ENCODE assay signal across 23 mouse cellular contexts in the genomic region with DNA sequence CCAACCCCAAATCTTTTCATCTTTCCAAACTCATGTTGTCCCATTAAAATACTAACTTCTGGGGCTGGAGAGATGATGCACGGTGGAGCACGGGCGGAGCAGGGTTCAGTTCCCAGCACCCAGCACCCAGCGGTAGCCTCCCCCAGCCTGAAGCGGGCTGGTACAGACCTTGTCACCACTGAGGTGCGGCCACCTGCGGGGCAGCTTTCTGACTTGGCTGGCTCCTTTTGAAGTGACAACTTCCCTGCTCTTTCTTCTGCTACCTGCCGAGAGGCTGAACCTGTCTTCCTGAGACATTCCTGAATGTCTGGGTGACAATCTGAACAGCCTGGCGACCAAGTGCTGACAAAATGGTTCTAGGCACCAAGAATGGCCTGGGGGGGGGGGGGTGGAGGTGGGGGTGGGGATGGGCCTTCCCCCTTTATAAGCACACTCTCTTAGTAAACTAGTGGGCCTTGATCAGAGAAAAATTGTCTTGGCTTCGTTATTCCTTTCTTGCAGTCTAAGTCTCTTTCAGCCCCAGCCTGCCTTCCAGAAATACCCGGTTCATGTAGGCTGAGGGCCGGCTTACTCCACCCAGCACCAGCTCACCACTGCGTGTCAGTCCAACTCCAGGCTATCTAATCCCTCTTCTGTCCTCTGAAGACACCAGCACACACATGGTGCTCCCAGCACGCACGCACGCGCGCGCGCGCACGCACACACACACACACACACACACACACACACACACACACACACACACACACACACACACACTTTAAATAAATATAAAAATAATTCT. TPM values are rescaled to one million over a fixed set of nuclear protein-coding genes. Genes with fewer than 3 reads are reported as not detected.
A peak's percentile ranks its signal among the peaks of the same experiment; 100 is the strongest.
DNase-seq lines count a peak whose midpoint lies in the region; ATAC-seq and TF ChIP-seq lines count a peak whose summit lies in the region.
"Had no signal": no experiment of that assay in that cellular context is flagged by ENCODE, and none has a peak within 500 bp of the region (broad histone marks: within the 10 kb centered on the region; RNA-seq: fewer than 3 reads in every experiment).

No protein-coding gene starts in this region.

- 27% methylated on average over 22 of the region's 22 CpGs for WGBS in heart, embryonic 12.5 days
- 48% methylated on average over 22 of the region's 22 CpGs for WGBS in liver, embryonic 16.5 days (ENCODE audit: insufficient replicate concordance)

- TF ChIP-seq EP300 in ES-Bruce4 (IDR thresholded peaks at IDR 0.05; ENCODE audit: insufficient read depth, low read depth, low read length), result peak; percentile 67

- no peak for ATAC-seq in heart, embryonic 12.5 days (ENCODE audit: insufficient number of reproducible peaks, low FRiP score)
- ATAC-seq in liver, embryonic 16.5 days (ENCODE audit: low read depth), result no peak
- ATAC-seq: hindbrain, embryonic 16.5 days; intestine, postnatal 0 days; lung, postnatal 0 days; midbrain, embryonic 15.5 days had no signal

- peak overlapping the region; percentile 25 for H3K4me2 ChIP-seq in heart, embryonic 12.5 days
- H3K4me2 ChIP-seq in liver, embryonic 16.5 days (ENCODE audit: low read depth, low read length), result peak overlapping the region; percentile 89
- H3K4me2 ChIP-seq: embryonic facial prominence, embryonic 15.5 days; midbrain, embryonic 15.5 days; stomach, embryonic 15.5 days had no signal

- no peak for TF ChIP-seq POLR2A in ES-Bruce4 (IDR thresholded peaks at IDR 0.05; ENCODE audit: insufficient read depth, low read length)

- no peaks in the 10 kb centered on the region for H3K36me3 ChIP-seq in heart, embryonic 12.5 days
- H3K36me3 ChIP-seq in ES-Bruce4 (ENCODE audit: control insufficient read depth, insufficient read depth, low read length, poor library complexity, severe bottlenecking), result no peaks in the 10 kb centered on the region
- H3K36me3 ChIP-seq in liver, embryonic 16.5 days (ENCODE audit: control insufficient read depth, insufficient read depth), result no peaks in the 10 kb centered on the region
- H3K36me3 ChIP-seq: embryonic facial prominence, embryonic 15.5 days; forebrain, embryonic 10.5 days; midbrain, embryonic 15.5 days; stomach, embryonic 15.5 days had no signal

- no peak overlapping the region for H3K27ac ChIP-seq in heart, embryonic 12.5 days (ENCODE audit: poor library complexity, severe bottlenecking)
- peak overlapping the region; percentile 96 for H3K27ac ChIP-seq in ES-Bruce4 (ENCODE audit: insufficient read depth, low read length)
- peak overlapping the region; percentile 96 for H3K27ac ChIP-seq in liver, embryonic 16.5 days (ENCODE audit: low read length)
- H3K27ac ChIP-seq: embryonic facial prominence, embryonic 15.5 days; forebrain, embryonic 10.5 days; kidney, postnatal 0 days; layer of hippocampus, adult 2 months; midbrain, embryonic 15.5 days; stomach, embryonic 15.5 days had no signal

- H3K4me1 ChIP-seq in heart, embryonic 12.5 days (replicated peaks), result peaks cover 33% of the 10 kb centered on the region
- H3K4me1 ChIP-seq in ES-Bruce4 (ENCODE audit: control insufficient read depth, insufficient read depth, low read length), result peaks cover 5% of the 10 kb centered on the region
- H3K4me1 ChIP-seq in liver, embryonic 16.5 days (ENCODE audit: control insufficient read depth, low read depth, low read length), result peaks cover 61% of the 10 kb centered on the region

- no peak for TF ChIP-seq CTCF in ES-Bruce4 (IDR thresholded peaks at IDR 0.05; ENCODE audit: low read depth, low read length)

- no peak for DNase-seq in heart, adult 9 months (ENCODE audit: low spot score in 2 of 2)
- DNase-seq in ZHBTc4 (ENCODE audit: low read depth, low spot score), result peak; percentile 89
- no peak for DNase-seq in right cerebral cortex, postnatal 4 days
- no peak for DNase-seq in adrenal gland, adult 8-10 months
- DNase-seq: adrenal gland, postnatal 14 days; B cell, adult 2 months; cerebellum, adult 2 months; left cerebral cortex, postnatal 4 days; right cerebral cortex, adult 18-20 months; thymus, postnatal 14 days had no signal

- no peaks in the 10 kb centered on the region for H3K9me3 ChIP-seq in heart, embryonic 12.5 days (replicated peaks)
- H3K9me3 ChIP-seq in ES-Bruce4 (replicated peaks; ENCODE audit: control insufficient read depth, insufficient read depth, low read length, poor library complexity, severe bottlenecking), result no peaks in the 10 kb centered on the region
- H3K9me3 ChIP-seq in liver, embryonic 16.5 days (replicated peaks; ENCODE audit: control insufficient read depth, low read length), result no peaks in the 10 kb centered on the region
- H3K9me3 ChIP-seq: embryonic facial prominence, embryonic 15.5 days; forebrain, embryonic 10.5 days; megakaryocyte, embryonic 14.5 days; midbrain, embryonic 15.5 days; stomach, embryonic 15.5 days had no signal

- no peak overlapping the region for H3K9ac ChIP-seq in heart, embryonic 12.5 days
- H3K9ac ChIP-seq in ES-Bruce4 (ENCODE audit: low read depth, poor library complexity, severe bottlenecking), result 0 out of 2 replicates have a peak overlapping the region, but pooled peaks have one; percentile 39
- no peak overlapping the region for H3K9ac ChIP-seq in liver, embryonic 16.5 days (ENCODE audit: low read depth, low read length)
- H3K9ac ChIP-seq: embryonic facial prominence, embryonic 15.5 days; midbrain, embryonic 15.5 days; stomach, embryonic 15.5 days had no signal

- H3K4me3 ChIP-seq in heart, embryonic 12.5 days, result no peak overlapping the region
- H3K4me3 ChIP-seq in ES-Bruce4 (ENCODE audit: low read depth, low read length), result 0 out of 2 replicates have a peak overlapping the region, but pooled peaks have one; percentile 4
- H3K4me3 ChIP-seq in liver, embryonic 16.5 days (ENCODE audit: low read depth, low read length), result no peak overlapping the region
- H3K4me3 ChIP-seq: embryonic facial prominence, embryonic 15.5 days; forebrain, embryonic 10.5 days; layer of hippocampus, adult 2 months; megakaryocyte, embryonic 14.5 days; midbrain, embryonic 15.5 days; stomach, embryonic 15.5 days had no signal

- peaks cover 26% of the 10 kb centered on the region for H3K27me3 ChIP-seq in heart, embryonic 12.5 days (replicated peaks)
- H3K27me3 ChIP-seq in ES-Bruce4 (ENCODE audit: control insufficient read depth, insufficient read depth, low read length, poor library complexity, severe bottlenecking), result no peaks in the 10 kb centered on the region
- H3K27me3 ChIP-seq in liver, embryonic 16.5 days (ENCODE audit: control insufficient read depth, insufficient read depth, low read depth, low read length), result no peaks in the 10 kb centered on the region
- H3K27me3 ChIP-seq: megakaryocyte, embryonic 14.5 days had no signal

RNA-seq across cellular contexts. Expression of gene Asb1, which starts 2.4 kb away (rescaled TPM):
- 11.0 and 12.3 TPM in 2 replicates for polyA plus RNA-seq in heart, embryonic 12.5 days (2016; fragmentation: Nextera tagmentation; extraction: Ambion mirVana)
- polyA plus RNA-seq in ES-Bruce4 (2011; ENCODE audit: insufficient read depth, insufficient read length, low read depth, missing spikeins), result 9.5 and 10.6 TPM in 2 replicates
- polyA plus RNA-seq in liver, embryonic 16.5 days (2015; fragmentation: Nextera tagmentation; extraction: Ambion mirVana), result 9.2 and 9.6 TPM in 2 replicates
- 10 to 100 TPM; 22.5 to 25.4 (median 23.4) TPM for total RNA-seq in adrenal gland, adult 8-10 months (2022)

RNA-seq across cellular contexts. Expression of gene Traf3ip1, which starts 43.5 kb away (rescaled TPM):
- 4.8 and 6.0 TPM in 2 replicates for polyA plus RNA-seq in heart, embryonic 12.5 days (2016; fragmentation: Nextera tagmentation; extraction: Ambion mirVana)
- 12.1 and 15.7 TPM in 2 replicates for polyA plus RNA-seq in ES-Bruce4 (2011; ENCODE audit: insufficient read depth, insufficient read length, low read depth, missing spikeins)
- 1.5 and 2.0 TPM in 2 replicates for polyA plus RNA-seq in liver, embryonic 16.5 days (2015; fragmentation: Nextera tagmentation; extraction: Ambion mirVana)
- total RNA-seq in adrenal gland, adult 8-10 months (2022), result 10 to 100 TPM; 11.4 to 15.7 (median 12.9) TPM
